Mouse (Mus musculus): Measurements from ENCODE around the gene Pkp1. TPM values are rescaled to one million over a fixed set of nuclear protein-coding genes. Genes with fewer than 3 reads are reported as not detected.

The Pkp1 gene
- polyA plus RNA-seq, 1 experiment from 2014 or later, result 0.24 TPM

- Histone ChIP-seq H3K27ac (ENCODE audit: low read length) (no peak overlapping the region), H3K36me3 (ENCODE audit: insufficient read depth, low read length) (no peaks in the 10 kb centered on the region), H3K9ac (replicated peaks; ENCODE audit: low read length) (no peak overlapping the region), H3K4me1 (ENCODE audit: insufficient read depth, low read length) (no peaks in the 10 kb centered on the region), H3K27me3 (ENCODE audit: insufficient read depth, low read length) (no peaks in the 10 kb centered on the region), H3K4me3 (ENCODE audit: low read length) (no peak overlapping the region), H3K9me3 (ENCODE audit: low read length) (no peaks in the 10 kb centered on the region), H3K4me2 (replicated peaks; ENCODE audit: low read depth, low read length) (no peak overlapping the region)
- 55% methylated on average over 13 of the region's 13 CpGs for WGBS
- ATAC-seq (ENCODE audit: low FRiP score, low TSS enrichment), result 0 out of 2 replicates have a peak, but pooled peaks have one; percentile 11
Observed at GRCm38 (mm10) chr1:135852044-135852756, 66.8 kb downstream of the Pkp1 start.

- H3K27me3 ChIP-seq (ENCODE audit: insufficient read depth, low read length), result no peaks in the 10 kb centered on the region
- no peak overlapping the region for H3K4me3 ChIP-seq (ENCODE audit: low read length)
- H3K36me3 ChIP-seq (ENCODE audit: insufficient read depth, low read length), result no peaks in the 10 kb centered on the region
- no peak overlapping the region for H3K4me2 ChIP-seq (replicated peaks; ENCODE audit: low read depth, low read length)
- no peak overlapping the region for H3K27ac ChIP-seq (ENCODE audit: low read length)
- H3K9ac ChIP-seq (replicated peaks; ENCODE audit: low read length), result no peak overlapping the region
- H3K4me1 ChIP-seq (ENCODE audit: insufficient read depth, low read length), result no peaks in the 10 kb centered on the region
- 67% methylated on average over 12 of the region's 12 CpGs for WGBS
- ATAC-seq (ENCODE audit: low FRiP score, low TSS enrichment), result no peak
- H3K9me3 ChIP-seq (ENCODE audit: low read length), result no peaks in the 10 kb centered on the region
Observed at GRCm38 (mm10) chr1:135850722-135851512, 68.1 kb downstream of the Pkp1 start.

- ATAC-seq (ENCODE audit: low FRiP score, low TSS enrichment), result no peak
- Histone ChIP-seq H3K27me3 (ENCODE audit: insufficient read depth, low read length) (no peaks in the 10 kb centered on the region), H3K4me2 (replicated peaks; ENCODE audit: low read depth, low read length) (no peak overlapping the region), H3K27ac (ENCODE audit: low read length) (no peak overlapping the region), H3K4me3 (ENCODE audit: low read length) (no peak overlapping the region), H3K36me3 (ENCODE audit: insufficient read depth, low read length) (no peaks in the 10 kb centered on the region), H3K4me1 (ENCODE audit: insufficient read depth, low read length) (no peaks in the 10 kb centered on the region), H3K9me3 (ENCODE audit: low read length) (no peaks in the 10 kb centered on the region), H3K9ac (replicated peaks; ENCODE audit: low read length) (no peak overlapping the region)
- 77% methylated on average over 17 of the region's 17 CpGs for WGBS
Observed at GRCm38 (mm10) chr1:135847611-135848351, 71.2 kb downstream of the Pkp1 start.

- no peak overlapping the region for H3K4me2 ChIP-seq (replicated peaks; ENCODE audit: low read depth, low read length)
- H3K27ac ChIP-seq (ENCODE audit: low read length), result no peak overlapping the region
- ATAC-seq (ENCODE audit: low FRiP score, low TSS enrichment), result 0 out of 2 replicates have a peak, but pooled peaks have one; percentile 43
- H3K36me3 ChIP-seq (ENCODE audit: insufficient read depth, low read length), result no peaks in the 10 kb centered on the region
- no peak overlapping the region for H3K9ac ChIP-seq (replicated peaks; ENCODE audit: low read length)
- WGBS, result 35% methylated on average over 6 of the region's 6 CpGs
- H3K9me3 ChIP-seq (ENCODE audit: low read length), result no peaks in the 10 kb centered on the region
- H3K27me3 ChIP-seq (ENCODE audit: insufficient read depth, low read length), result no peaks in the 10 kb centered on the region
- H3K4me1 ChIP-seq (ENCODE audit: insufficient read depth, low read length), result no peaks in the 10 kb centered on the region
- H3K4me3 ChIP-seq (ENCODE audit: low read length), result no peak overlapping the region
Observed at GRCm38 (mm10) chr1:135847139-135847562, 71.9 kb downstream of the Pkp1 start.

- no peak for ATAC-seq (ENCODE audit: low FRiP score, low TSS enrichment)
- Histone ChIP-seq H3K9me3 (ENCODE audit: low read length) (no peaks in the 10 kb centered on the region), H3K4me3 (ENCODE audit: low read length) (no peak overlapping the region), H3K9ac (replicated peaks; ENCODE audit: low read length) (no peak overlapping the region), H3K36me3 (ENCODE audit: insufficient read depth, low read length) (no peaks in the 10 kb centered on the region), H3K27ac (ENCODE audit: low read length) (no peak overlapping the region), H3K27me3 (ENCODE audit: insufficient read depth, low read length) (no peaks in the 10 kb centered on the region), H3K4me1 (ENCODE audit: insufficient read depth, low read length) (no peaks in the 10 kb centered on the region), H3K4me2 (replicated peaks; ENCODE audit: low read depth, low read length) (no peak overlapping the region)
- 81% methylated on average over 5 of the region's 5 CpGs for WGBS
Observed at GRCm38 (mm10) chr1:135846632-135847031, 72.4 kb downstream of the Pkp1 start.

GRCm38 (mm10) chr1:135844481-135844880, 74.5 kb downstream of the Pkp1 start:
- Histone ChIP-seq H3K36me3 (ENCODE audit: insufficient read depth, low read length) (no peaks in the 10 kb centered on the region), H3K4me2 (replicated peaks; ENCODE audit: low read depth, low read length) (no peak overlapping the region), H3K4me3 (ENCODE audit: low read length) (no peak overlapping the region), H3K9me3 (ENCODE audit: low read length) (no peaks in the 10 kb centered on the region), H3K27me3 (ENCODE audit: insufficient read depth, low read length) (no peaks in the 10 kb centered on the region), H3K4me1 (ENCODE audit: insufficient read depth, low read length) (no peaks in the 10 kb centered on the region), H3K27ac (ENCODE audit: low read length) (no peak overlapping the region), H3K9ac (replicated peaks; ENCODE audit: low read length) (no peak overlapping the region)
- ATAC-seq (ENCODE audit: low FRiP score, low TSS enrichment), result no peak
- WGBS, result 71% methylated on average over 6 of the region's 6 CpGs

- H3K27me3 ChIP-seq (ENCODE audit: insufficient read depth, low read length), result no peaks in the 10 kb centered on the region
- H3K4me3 ChIP-seq (ENCODE audit: low read length), result no peak overlapping the region
- no peaks in the 10 kb centered on the region for H3K9me3 ChIP-seq (ENCODE audit: low read length)
- no peak overlapping the region for H3K27ac ChIP-seq (ENCODE audit: low read length)
- no peak for ATAC-seq (ENCODE audit: low FRiP score, low TSS enrichment)
- WGBS, result 92% methylated on average over 10 of the region's 10 CpGs
- H3K4me2 ChIP-seq (replicated peaks; ENCODE audit: low read depth, low read length), result no peak overlapping the region
- no peak overlapping the region for H3K9ac ChIP-seq (replicated peaks; ENCODE audit: low read length)
- H3K4me1 ChIP-seq (ENCODE audit: insufficient read depth, low read length), result no peaks in the 10 kb centered on the region
- H3K36me3 ChIP-seq (ENCODE audit: insufficient read depth, low read length), result no peaks in the 10 kb centered on the region
Observed at GRCm38 (mm10) chr1:135843519-135844262, 75.3 kb downstream of the Pkp1 start.

- Histone ChIP-seq H3K9me3 (ENCODE audit: low read length) (no peaks in the 10 kb centered on the region), H3K9ac (replicated peaks; ENCODE audit: low read length) (no peak overlapping the region), H3K4me1 (ENCODE audit: insufficient read depth, low read length) (no peaks in the 10 kb centered on the region), H3K27ac (ENCODE audit: low read length) (no peak overlapping the region), H3K4me2 (replicated peaks; ENCODE audit: low read depth, low read length) (no peak overlapping the region), H3K4me3 (ENCODE audit: low read length) (no peak overlapping the region), H3K27me3 (ENCODE audit: insufficient read depth, low read length) (no peaks in the 10 kb centered on the region), H3K36me3 (ENCODE audit: insufficient read depth, low read length) (no peaks in the 10 kb centered on the region)
- no peak for ATAC-seq (ENCODE audit: low FRiP score, low TSS enrichment)
- WGBS, result 55% methylated on average over 15 of the region's 15 CpGs
Observed at GRCm38 (mm10) chr1:135840675-135841395, 78.2 kb downstream of the Pkp1 start.

- H3K4me1 ChIP-seq (ENCODE audit: insufficient read depth, low read length), result 0 out of 2 replicates have a peak, but pooled peaks cover 2% of the 10 kb centered on the region
- WGBS, result 87% methylated on average over 6 of the region's 6 CpGs
- H3K9ac ChIP-seq (replicated peaks; ENCODE audit: low read length), result no peak overlapping the region
Observed at GRCm38 (mm10) chr1:135839065-135839464, 79.9 kb downstream of the Pkp1 start.

More at GRCm38 (mm10) chr1:135839065-135839464, 79.9 kb downstream of the Pkp1 start:
- no peaks in the 10 kb centered on the region for H3K9me3 ChIP-seq (ENCODE audit: low read length)
- H3K4me2 ChIP-seq (replicated peaks; ENCODE audit: low read depth, low read length), result no peak overlapping the region
- H3K27ac ChIP-seq (ENCODE audit: low read length), result no peak overlapping the region
- H3K4me3 ChIP-seq (ENCODE audit: low read length), result no peak overlapping the region
- H3K27me3 ChIP-seq (ENCODE audit: insufficient read depth, low read length), result no peaks in the 10 kb centered on the region
- no peaks in the 10 kb centered on the region for H3K36me3 ChIP-seq (ENCODE audit: insufficient read depth, low read length)
- no peak for ATAC-seq (ENCODE audit: low FRiP score, low TSS enrichment)

Data from kidney, embryonic 16.5 days (tissue).